Mouse (Mus musculus) embryonic facial prominence, embryonic 11.5 days (tissue): ENCODE measurements around the gene Strn4. TPM values are rescaled to one million over a fixed set of nuclear protein-coding genes. Genes with fewer than 3 reads are reported as not detected.

Experiments used
- ATAC-seq: fragments of 200-750 bp; cut with Nextera tagmentation; replicated peaks from 2 replicates; pipeline ENCODE4 v1.8.0; 2017; ENCODE audit warnings: low read depth; ENCODE audit not compliant: insufficient number of reproducible peaks, low FRiP score, low TSS enrichment
- DNase-seq: peaks from one replicate; pipeline ENCODE4 v3.0.0-alpha.2; 2015; ENCODE audit warnings: low spot score
- H3K27ac ChIP-seq: fragments of 300-500 bp; sonication (generic); replicated peaks from 2 replicates; pipeline ENCODE4 v1.5.1; 2014; ENCODE audit warnings: mild to moderate bottlenecking, low read depth, low read length, control low read depth
- H3K27me3 ChIP-seq: fragments of 300-500 bp; sonication (generic); 2 replicates; pipeline ENCODE4 v1.6.1; 2014; ENCODE audit warnings: mild to moderate bottlenecking, low read length, moderate library complexity, mixed read lengths; ENCODE audit not compliant: control insufficient read depth, insufficient read depth
- H3K36me3 ChIP-seq: fragments of 300-500 bp; sonication (generic); replicated peaks from 2 replicates; pipeline ENCODE4 v1.6.1; 2014; ENCODE audit warnings: low read depth, mild to moderate bottlenecking, low read length, moderate library complexity, mixed read lengths; ENCODE audit not compliant: control insufficient read depth, insufficient read depth
- H3K4me1 ChIP-seq: fragments of 300-500 bp; sonication (generic); 2 replicates; pipeline ENCODE4 v1.6.1; 2014; ENCODE audit warnings: low read length, mixed read lengths; ENCODE audit not compliant: control insufficient read depth, insufficient read depth
- H3K4me2 ChIP-seq: fragments of 300-500 bp; sonication (generic); 2 replicates; pipeline ENCODE4 v1.6.1; 2014; ENCODE audit warnings: low read depth, mild to moderate bottlenecking, control low read depth, low read length, moderate library complexity
- H3K4me3 ChIP-seq: fragments of 300-500 bp; sonication (generic); 2 replicates; pipeline ENCODE4 v1.5.1; 2014; ENCODE audit warnings: low read depth, low read length, control low read depth
- H3K9ac ChIP-seq: fragments of 300-500 bp; sonication (generic); replicated peaks from 2 replicates; pipeline ENCODE4 v1.6.1; 2014; ENCODE audit warnings: mild to moderate bottlenecking, control low read depth, low read length
- H3K9me3 ChIP-seq: fragments of 300-500 bp; sonication (generic); replicated peaks from 2 replicates; pipeline ENCODE4 v1.6.1; 2016; ENCODE audit warnings: mild to moderate bottlenecking, low read length, inconsistent platforms, mixed read lengths; ENCODE audit not compliant: control insufficient read depth
- WGBS: fragments of 180-500 bp; shearing (Covaris S2); extraction: QIAGEN DNeasy Blood & Tissue Kit; methylation state at CpG from one replicate; pipeline ENCODE4 v1.1.7; 2014; 5-methylcytosine and 5-hydroxymethylcytosine counted together
- polyA plus RNA-seq: library from polyadenylated mRNA; unstranded; fragments of >200 nt; fragmentation: Nextera tagmentation; extraction: Ambion mirVana; gene quantifications from 2 replicates; pipeline ENCODE4 v1.2.1, GENCODE M21; 2014

Gene Strn4
- polyA plus RNA-seq, 1 experiment from 2014 or later = 102 TPM

DNA sequence AGATGAGACGGTGACA is 59.4 kb downstream of the Strn4 start, which contains the start of gene Dact3:
Dact3 (plus strand) TSS at position 8 of the 16 bp plus-strand sequence.
- H3K9ac ChIP-seq = peak within 1 kb of the TSS; percentile 90
- no peaks in the 10 kb centered on the region for H3K9me3 ChIP-seq
- H3K4me3 ChIP-seq = peak within 1 kb of the TSS; percentile 89
- ATAC-seq (no peak), DNase-seq (no peak)
- no peaks in the 10 kb centered on the region; the same call in 1 of the 2 replicates for H3K36me3 ChIP-seq
- H3K27ac ChIP-seq = peak within 1 kb of the TSS; percentile 94
- peak within 1 kb of the TSS; percentile 71 for H3K4me2 ChIP-seq
- 0% methylated on average over 1 of the region's 1 CpGs for WGBS
- H3K27me3 ChIP-seq = no peaks in the 10 kb centered on the region
- peaks cover under 1% of the 10 kb centered on the region for H3K4me1 ChIP-seq

GRCm38 (mm10) chr7:16875326-16875725 is 59.6 kb downstream of the Strn4 start:
- Histone ChIP-seq H3K4me1 (peaks cover 2% of the 10 kb centered on the region), H3K9ac (peak overlapping the region; percentile 90), H3K36me3 (no peaks in the 10 kb centered on the region; the same call in 1 of the 2 replicates), H3K27me3 (no peaks in the 10 kb centered on the region), H3K27ac (peak overlapping the region; percentile 94), H3K4me2 (peak overlapping the region; percentile 71), H3K4me3 (peak overlapping the region; percentile 89), H3K9me3 (no peaks in the 10 kb centered on the region)
- peak; percentile 25; the same call in 1 of the 2 replicates for ATAC-seq
- no peak for DNase-seq
- under 1% methylated on average over 35 of the region's 42 CpGs for WGBS

- H3K4me1 ChIP-seq = peaks cover 2% of the 10 kb centered on the region
- H3K27ac ChIP-seq = peak overlapping the region; percentile 94
- peak overlapping the region; percentile 89 for H3K4me3 ChIP-seq
- peaks cover under 1% of the 10 kb centered on the region; the same call in 1 of the 2 replicates for H3K36me3 ChIP-seq
- ATAC-seq (no peak), DNase-seq (peak; percentile 45)
- no peaks in the 10 kb centered on the region for H3K27me3 ChIP-seq
- H3K9me3 ChIP-seq = no peaks in the 10 kb centered on the region
- 5% methylated on average over 11 of the region's 11 CpGs for WGBS
- H3K4me2 ChIP-seq = peak overlapping the region; percentile 71
- peak overlapping the region; percentile 90 for H3K9ac ChIP-seq
Measured at GRCm38 (mm10) chr7:16876006-16876405, 60.3 kb downstream of the Strn4 start.

DNA sequence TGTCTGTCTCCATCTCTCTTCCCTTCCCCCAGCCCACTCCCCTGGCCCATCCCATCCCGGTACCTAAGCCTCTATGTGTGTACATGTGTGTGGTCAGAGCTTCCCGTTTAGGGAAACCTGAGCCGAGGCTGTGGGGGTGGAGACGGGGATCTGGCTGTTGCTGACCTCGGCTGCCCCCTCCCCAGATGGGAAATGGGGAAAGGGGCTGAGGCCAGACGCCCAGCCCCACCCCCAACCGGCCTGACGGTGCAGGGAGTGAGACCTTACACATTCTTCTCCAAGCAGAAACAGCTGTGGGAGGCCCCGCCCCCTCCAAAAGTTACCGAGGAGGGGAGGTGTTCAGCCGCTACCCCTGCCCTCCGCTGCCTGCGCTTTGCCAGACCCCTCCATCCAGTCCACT is 60.9 kb downstream of the Strn4 start:
- peaks cover 2% of the 10 kb centered on the region for H3K4me1 ChIP-seq
- DNase-seq (peak; percentile 94), ATAC-seq (peak; percentile 49)
- H3K4me3 ChIP-seq = peak overlapping the region; percentile 89
- peaks cover 6% of the 10 kb centered on the region for H3K36me3 ChIP-seq
- H3K27ac ChIP-seq = peak overlapping the region; percentile 94
- peak overlapping the region; percentile 90 for H3K9ac ChIP-seq
- peak overlapping the region; percentile 71 for H3K4me2 ChIP-seq
- 2% methylated on average over 12 of the region's 13 CpGs for WGBS
- no peaks in the 10 kb centered on the region; the same call in 1 of the 2 replicates for H3K9me3 ChIP-seq
- no peaks in the 10 kb centered on the region for H3K27me3 ChIP-seq

GRCm38 (mm10) chr7:16877717-16878116 is 62.0 kb downstream of the Strn4 start:
- H3K36me3 ChIP-seq = peaks cover 6% of the 10 kb centered on the region
- no peak overlapping the region for H3K4me3 ChIP-seq
- no peak for DNase-seq
- H3K9me3 ChIP-seq = no peaks in the 10 kb centered on the region; the same call in 1 of the 2 replicates
- no peak overlapping the region for H3K9ac ChIP-seq
- ATAC-seq = no peak
- H3K4me1 ChIP-seq = peaks cover 2% of the 10 kb centered on the region
- H3K27ac ChIP-seq = no peak overlapping the region
- no peak overlapping the region for H3K4me2 ChIP-seq
- H3K27me3 ChIP-seq = no peaks in the 10 kb centered on the region
- WGBS = 76% methylated on average over 3 of the region's 3 CpGs

DNA sequence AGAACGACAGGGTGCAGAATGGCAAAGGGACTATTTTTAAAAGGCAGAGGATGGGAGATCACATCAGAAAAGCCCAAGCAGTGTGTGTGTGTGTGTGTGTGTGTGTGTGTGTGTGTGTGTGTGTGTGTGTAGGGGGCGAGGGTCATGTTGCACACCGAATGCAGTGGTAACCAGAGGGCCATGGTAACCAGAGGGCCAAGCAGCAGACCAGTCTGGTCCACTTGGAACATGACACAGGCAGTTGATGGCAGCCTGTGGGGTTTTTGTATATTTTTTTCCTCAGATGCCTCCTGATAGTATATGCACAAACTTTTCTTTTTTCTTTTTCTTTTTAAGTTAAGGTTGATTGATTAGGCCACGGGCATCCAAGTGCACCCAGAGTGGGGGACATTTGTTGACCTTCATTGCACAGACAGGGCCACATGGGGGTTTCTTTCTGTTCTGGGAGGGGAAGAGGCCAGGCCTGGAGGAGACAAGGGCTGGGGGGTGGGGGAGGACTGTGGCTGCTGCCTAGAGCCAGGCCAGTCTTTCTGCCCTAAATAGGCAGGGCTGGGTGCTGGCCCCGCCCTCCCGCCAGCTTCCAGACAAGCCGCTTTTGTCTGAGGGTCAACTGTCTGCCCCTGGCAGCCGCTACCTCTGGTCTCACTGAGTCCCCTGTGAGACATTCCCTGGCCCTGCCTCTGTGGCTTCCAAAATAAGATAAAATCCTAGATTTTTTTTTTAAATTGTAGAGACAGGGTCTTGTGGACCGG is 64.3 kb downstream of the Strn4 start:
- peak; percentile 32 for ATAC-seq
- WGBS = 7% methylated on average over 8 of the region's 9 CpGs
- Histone ChIP-seq H3K9me3 (no peaks in the 10 kb centered on the region; the same call in 1 of the 2 replicates), H3K27ac (peak overlapping the region; percentile 83), H3K36me3 (peaks cover 13% of the 10 kb centered on the region), H3K9ac (peak overlapping the region; percentile 19), H3K4me2 (peak overlapping the region; percentile 17; the same call in 1 of the 2 replicates), H3K27me3 (no peaks in the 10 kb centered on the region), H3K4me1 (peaks cover 2% of the 10 kb centered on the region), H3K4me3 (no peak overlapping the region)
- DNase-seq = peak; percentile 86

- Histone ChIP-seq H3K4me1 (peaks cover 2% of the 10 kb centered on the region), H3K4me3 (no peak overlapping the region)
- 10% methylated on average over 5 of the region's 5 CpGs for WGBS
Measured at GRCm38 (mm10) chr7:16880615-16881014, 64.9 kb downstream of the Strn4 start.

DNA sequence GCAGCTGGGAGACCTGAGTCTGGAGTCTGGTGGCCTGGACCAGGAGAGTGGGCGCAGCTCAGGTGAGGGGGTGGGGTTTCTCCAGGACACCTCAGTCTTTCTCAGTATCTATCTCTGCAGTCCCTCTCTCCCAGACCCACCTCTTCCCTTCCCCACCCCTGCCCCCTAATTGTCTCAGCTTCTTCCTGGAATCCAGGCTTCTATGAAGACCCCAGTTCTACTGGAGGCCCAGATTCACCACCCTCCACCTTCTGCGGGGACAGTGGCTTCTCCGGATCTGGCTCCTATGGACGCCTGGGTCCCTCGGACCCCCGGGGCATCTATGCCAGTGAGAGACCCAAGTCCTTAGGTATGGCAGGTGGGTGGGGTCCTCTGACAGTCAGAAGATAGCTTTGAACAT is 67.5 kb downstream of the Strn4 start:
- Histone ChIP-seq H3K9me3 (peaks cover 10% of the 10 kb centered on the region), H3K27me3 (peaks cover 5% of the 10 kb centered on the region; the same call in 1 of the 2 replicates), H3K4me2 (no peak overlapping the region), H3K4me1 (peaks cover 2% of the 10 kb centered on the region; the same call in 1 of the 2 replicates), H3K9ac (no peak overlapping the region; the same call in 1 of the 2 replicates), H3K36me3 (peaks cover 28% of the 10 kb centered on the region), H3K27ac (no peak overlapping the region), H3K4me3 (no peak overlapping the region)
- DNase-seq (no peak), ATAC-seq (no peak)
- 86% methylated on average over 6 of the region's 6 CpGs for WGBS

More at GRCm38 (mm10) chr7:16880615-16881014, 64.9 kb downstream of the Strn4 start:
- peaks cover 20% of the 10 kb centered on the region for H3K36me3 ChIP-seq
- peaks cover 4% of the 10 kb centered on the region for H3K9me3 ChIP-seq
- H3K4me2 ChIP-seq = peak overlapping the region; percentile 17; the same call in 1 of the 2 replicates
- DNase-seq = no peak
- peak overlapping the region; percentile 83 for H3K27ac ChIP-seq
- H3K27me3 ChIP-seq = no peaks in the 10 kb centered on the region
- ATAC-seq = no peak
- peak overlapping the region; percentile 19; the same call in 1 of the 2 replicates for H3K9ac ChIP-seq
